Comparison of ENCODE assay signal across 13 mouse cellular contexts in the genomic region with DNA sequence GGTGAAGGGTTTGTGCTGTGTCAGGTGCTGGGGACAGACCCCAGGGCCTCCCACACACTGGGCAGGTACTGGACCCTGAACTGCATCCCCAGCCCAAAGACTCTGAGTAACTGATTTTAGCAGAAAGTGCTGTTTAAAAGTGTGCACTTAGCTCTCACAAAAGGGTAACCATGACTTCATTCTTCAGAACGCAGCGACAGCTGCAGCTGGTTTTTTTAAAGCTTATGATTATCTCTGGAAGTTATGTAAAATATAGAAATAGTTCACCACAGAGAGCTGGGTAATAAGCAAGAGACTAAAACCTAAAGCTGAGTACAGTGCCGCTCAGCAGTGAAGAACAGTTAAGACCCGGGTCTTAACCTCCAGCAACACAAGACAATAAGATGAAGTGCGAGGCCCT. TPM values are rescaled to one million over a fixed set of nuclear protein-coding genes. Genes with fewer than 3 reads are reported as not detected.
DNase-seq lines count a peak whose midpoint lies in the region; ATAC-seq lines count a peak whose summit lies in the region.
"Had no signal": no experiment of that assay in that cellular context is flagged by ENCODE, and none has a peak within 500 bp of the region (broad histone marks: within the 10 kb centered on the region; RNA-seq: fewer than 3 reads in every experiment).

No protein-coding gene starts in this region.

- H3K4me1 ChIP-seq in heart, embryonic 16.5 days (ENCODE audit: control insufficient read depth, insufficient read depth, low read length): peaks cover 22% of the 10 kb centered on the region
- H3K4me1 ChIP-seq in limb, embryonic 13.5 days: peaks cover 24% of the 10 kb centered on the region
- peaks cover 8% of the 10 kb centered on the region for H3K4me1 ChIP-seq in limb, embryonic 10.5 days
- peaks cover 13% of the 10 kb centered on the region for H3K4me1 ChIP-seq in brown adipose tissue, adult 24 weeks (ENCODE audit: control insufficient read depth, insufficient read depth, insufficient read length, low read length)
- H3K4me1 ChIP-seq in limb, embryonic 15.5 days: peaks cover 28% of the 10 kb centered on the region

- no peak for ATAC-seq in heart, embryonic 16.5 days (replicated peaks; ENCODE audit: extremely low read depth, insufficient read depth, low FRiP score)
- no peak for ATAC-seq in limb, embryonic 13.5 days (ENCODE audit: low FRiP score, low read depth)
- no peak for ATAC-seq in limb, embryonic 15.5 days (ENCODE audit: insufficient number of reproducible peaks, low FRiP score, low TSS enrichment, low read depth)

- 52% methylated on average over 5 of the region's 5 CpGs for WGBS in heart, embryonic 16.5 days
- 72% methylated on average over 5 of the region's 5 CpGs for WGBS in limb, embryonic 13.5 days
- 95% methylated on average over 5 of the region's 5 CpGs for WGBS in limb, embryonic 10.5 days
- 59% methylated on average over 5 of the region's 5 CpGs for WGBS in limb, embryonic 15.5 days

- H3K27ac ChIP-seq in heart, embryonic 16.5 days (ENCODE audit: low read length): 0 out of 2 replicates have a peak overlapping the region, but pooled peaks have one; percentile 11
- 0 out of 2 replicates have a peak overlapping the region, but pooled peaks have one; percentile 23 for H3K27ac ChIP-seq in limb, embryonic 13.5 days
- H3K27ac ChIP-seq in limb, embryonic 10.5 days: no peak overlapping the region
- H3K27ac ChIP-seq in brown adipose tissue, adult 24 weeks (replicated peaks; ENCODE audit: low read depth, low read length): peak overlapping the region; percentile 16
- peak overlapping the region; percentile 38; the same call in 1 of the 2 replicates for H3K27ac ChIP-seq in limb, embryonic 15.5 days
- H3K27ac ChIP-seq: forebrain, embryonic 10.5 days had no signal

- intact Hi-C loops in heart, postnatal 10 days (cut with DNase I): loop anchor here (5.0 kb wide), 1 partner anchor 99 kb away; no protein-coding TSS in a partner anchor

- no peaks in the 10 kb centered on the region for H3K36me3 ChIP-seq in heart, embryonic 16.5 days (ENCODE audit: control insufficient read depth, insufficient read depth)
- H3K36me3 ChIP-seq in limb, embryonic 13.5 days: peaks cover 7% of the 10 kb centered on the region
- peaks cover 14% of the 10 kb centered on the region for H3K36me3 ChIP-seq in limb, embryonic 10.5 days
- peaks cover 8% of the 10 kb centered on the region; the same call in 1 of the 2 replicates for H3K36me3 ChIP-seq in limb, embryonic 15.5 days

- 0 out of 2 replicates have a peak overlapping the region, but pooled peaks have one; percentile 22 for H3K9ac ChIP-seq in heart, embryonic 16.5 days (ENCODE audit: low read length)
- 0 out of 2 replicates have a peak overlapping the region, but pooled peaks have one; percentile 13 for H3K9ac ChIP-seq in limb, embryonic 13.5 days
- H3K9ac ChIP-seq in limb, embryonic 15.5 days: no peak overlapping the region

- H3K9me3 ChIP-seq in heart, embryonic 16.5 days (replicated peaks; ENCODE audit: control insufficient read depth, low read length): no peaks in the 10 kb centered on the region
- no peaks in the 10 kb centered on the region for H3K9me3 ChIP-seq in limb, embryonic 13.5 days
- no peaks in the 10 kb centered on the region for H3K9me3 ChIP-seq in limb, embryonic 10.5 days (replicated peaks)
- no peaks in the 10 kb centered on the region for H3K9me3 ChIP-seq in limb, embryonic 15.5 days
- H3K9me3 ChIP-seq: forebrain, embryonic 10.5 days had no signal

- no peak for DNase-seq in heart, postnatal 10 days
- no peak for DNase-seq in limb, embryonic 10.5 days (ENCODE audit: low spot score)
- DNase-seq in yolk sac, embryonic 10.5 days (ENCODE audit: low spot score): no peak
- DNase-seq in gastrocnemius, adult 18-20 months (ENCODE audit: low spot score): no peak
- DNase-seq: cerebellum, postnatal 25 days; thymus, adult 18-20 months had no signal

- H3K4me3 ChIP-seq in heart, embryonic 16.5 days (ENCODE audit: low read length): no peak overlapping the region
- no peak overlapping the region for H3K4me3 ChIP-seq in limb, embryonic 13.5 days
- H3K4me3 ChIP-seq in limb, embryonic 10.5 days: no peak overlapping the region
- no peak overlapping the region for H3K4me3 ChIP-seq in brown adipose tissue, adult 24 weeks (ENCODE audit: insufficient read depth, low read depth, low read length)
- H3K4me3 ChIP-seq in limb, embryonic 15.5 days: no peak overlapping the region
- H3K4me3 ChIP-seq: forebrain, embryonic 10.5 days had no signal

- H3K27me3 ChIP-seq in heart, embryonic 16.5 days (ENCODE audit: control insufficient read depth, insufficient read depth, low read length): no peaks in the 10 kb centered on the region
- H3K27me3 ChIP-seq in limb, embryonic 13.5 days: no peaks in the 10 kb centered on the region
- H3K27me3 ChIP-seq in limb, embryonic 10.5 days (ENCODE audit: low read depth, poor library complexity, severe bottlenecking): no peaks in the 10 kb centered on the region
- H3K27me3 ChIP-seq in limb, embryonic 15.5 days: no peaks in the 10 kb centered on the region

- no peak overlapping the region for H3K4me2 ChIP-seq in heart, embryonic 16.5 days (ENCODE audit: low read depth, low read length)
- no peak overlapping the region for H3K4me2 ChIP-seq in limb, embryonic 13.5 days (replicated peaks)
- no peak overlapping the region for H3K4me2 ChIP-seq in limb, embryonic 15.5 days
- H3K4me2 ChIP-seq: heart, embryonic 11.5 days; liver, embryonic 11.5 days had no signal

RNA-seq across cellular contexts. Expression of a gene that starts 37.3 kb away (rescaled TPM):
- 5.2 and 7.1 TPM in 2 replicates for polyA plus RNA-seq in heart, embryonic 16.5 days (2015; fragmentation: Nextera tagmentation; extraction: Ambion mirVana)
- 10 to 100 TPM; 32.1 to 34.2 TPM for total RNA-seq in heart, postnatal 10 days (2021)
- polyA plus RNA-seq in limb, embryonic 13.5 days (2015; fragmentation: Nextera tagmentation; extraction: Ambion mirVana): 10.8 and 11.5 TPM in 2 replicates
- 11.5 TPM in 2 replicates for polyA plus RNA-seq in limb, embryonic 10.5 days (2016; fragmentation: Nextera tagmentation; extraction: Ambion mirVana)
- polyA plus RNA-seq in brown adipose tissue, adult 24 weeks (2012; ENCODE audit: insufficient read depth, insufficient read length, missing spikeins): 9.5 and 15.2 TPM in 2 replicates
- polyA plus RNA-seq in limb, embryonic 15.5 days (2015; fragmentation: Nextera tagmentation; extraction: Ambion mirVana): 7.2 and 9.0 TPM in 2 replicates
- 10 to 100 TPM; 21.4 to 21.9 TPM for total RNA-seq in gastrocnemius, adult 18-20 months (2021)

RNA-seq across cellular contexts. Expression of a gene that starts 56.6 kb away (rescaled TPM):
- polyA plus RNA-seq in heart, embryonic 16.5 days (2015; fragmentation: Nextera tagmentation; extraction: Ambion mirVana): 22.2 and 26.1 TPM in 2 replicates
- total RNA-seq in heart, postnatal 10 days (2021): 10 to 100 TPM; 18.0 to 21.9 TPM
- polyA plus RNA-seq in limb, embryonic 13.5 days (2015; fragmentation: Nextera tagmentation; extraction: Ambion mirVana): 48.6 and 48.7 TPM in 2 replicates
- polyA plus RNA-seq in limb, embryonic 10.5 days (2016; fragmentation: Nextera tagmentation; extraction: Ambion mirVana): 60.6 and 66.5 TPM in 2 replicates
- polyA plus RNA-seq in brown adipose tissue, adult 24 weeks (2012; ENCODE audit: insufficient read depth, insufficient read length, missing spikeins): 5.1 and 7.9 TPM in 2 replicates
- 31.2 and 33.2 TPM in 2 replicates for polyA plus RNA-seq in limb, embryonic 15.5 days (2015; fragmentation: Nextera tagmentation; extraction: Ambion mirVana)
- total RNA-seq in gastrocnemius, adult 18-20 months (2021): 10 to 100 TPM; 29.2 to 32.2 TPM
